Mouse (Mus musculus) testis, adult 2 months (tissue): Measurements from ENCODE around the gene Pgf.

Experiments
- CTCF ChIP-seq: fragments of 200-500 bp; IDR thresholded peaks from 2 replicates; pipeline ENCODE4 v1.5.1; 2012; ENCODE audit warnings: low read depth, mild to moderate bottlenecking, inconsistent platforms, low read length, moderate library complexity; ENCODE audit not compliant: control insufficient read depth, insufficient read depth, insufficient replicate concordance
- POLR2A ChIP-seq: fragments of 200-500 bp; IDR thresholded peaks from 2 replicates; pipeline ENCODE4 v1.6.1; 2012; ENCODE audit warnings: low read depth, mild to moderate bottlenecking, inconsistent platforms, low read length, moderate library complexity; ENCODE audit not compliant: control insufficient read depth

GRCm38 (mm10) chr12:85182898-85183297 is 5.3 kb upstream of the Pgf start:
- TF ChIP-seq CTCF (no peak), POLR2A (no peak)
